Mouse (Mus musculus): ENCODE measurements around the gene Lamp3.
"Not testable (repeated sequence)": the region's sequence is repeated elsewhere in the genome, so short reads cannot be mapped to it uniquely, and the experiment has no call there.

The Lamp3 gene

GRCm38 (mm10) chr16:19706216-19706615, at the start of gene Lamp3:
Gene Lamp3 (minus strand): TSS chr16:19706375.
- DNase-seq: no peak

DNA sequence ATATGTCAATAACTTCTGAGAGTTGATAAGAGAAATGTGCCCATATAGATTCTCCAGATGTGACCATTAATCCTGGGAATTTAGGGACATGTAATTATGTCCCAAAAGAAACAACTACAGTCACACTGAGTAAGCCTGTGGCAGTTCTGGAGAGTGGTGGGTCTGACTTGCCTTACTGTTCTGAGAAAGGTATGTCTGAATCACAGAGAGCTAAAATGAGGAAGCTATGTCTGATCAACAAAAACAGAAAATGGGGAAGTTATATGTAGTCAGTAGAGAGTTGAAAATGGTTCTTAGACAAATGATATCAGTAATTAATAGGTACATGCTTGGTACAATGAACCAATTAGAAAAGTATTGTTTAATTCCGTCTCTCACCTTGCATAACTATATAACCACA, 26.7 kb upstream of the Lamp3 start:
- no peak for DNase-seq

DNA sequence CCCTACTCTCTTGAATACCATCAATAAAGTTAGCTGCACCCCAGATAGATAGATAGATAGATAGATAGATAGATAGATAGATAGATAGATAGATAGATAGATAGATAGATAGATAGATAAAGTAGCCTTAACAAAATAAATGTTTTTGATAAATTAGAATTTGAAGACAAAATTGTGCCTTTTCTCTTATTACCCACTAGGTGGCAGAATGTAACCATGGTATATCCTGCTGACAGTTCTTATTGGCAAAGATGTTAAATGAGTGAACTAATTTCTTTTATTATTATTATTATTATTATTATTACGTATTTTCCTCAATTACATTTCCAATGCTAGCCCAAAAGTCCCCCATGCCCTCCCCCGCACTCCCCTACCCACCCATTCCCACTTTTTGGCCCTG, 18.0 kb upstream of the Lamp3 start:
- not testable (repeated sequence) for DNase-seq

DNA sequence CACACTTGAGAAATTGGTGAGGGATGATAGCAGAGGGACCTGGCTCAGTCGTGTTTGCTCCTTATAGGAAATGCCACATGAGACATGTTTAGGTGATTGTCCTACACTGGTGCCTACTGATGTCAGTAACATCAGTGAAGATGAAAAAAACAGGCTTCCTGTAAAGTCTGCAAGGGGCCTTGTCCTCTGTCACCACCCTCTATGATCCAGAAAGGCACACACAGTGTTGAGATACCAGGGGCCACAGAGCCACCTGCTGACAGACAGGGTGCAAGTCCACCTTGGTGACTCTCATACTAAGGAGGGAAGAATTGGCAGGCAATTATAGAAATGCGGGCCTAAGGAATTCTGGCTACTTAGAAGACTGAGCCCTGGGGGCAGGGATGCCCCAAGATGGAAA, 14.8 kb upstream of the Lamp3 start:
- DNase-seq: no peak

GRCm38 (mm10) chr16:19707381-19707780, 1.2 kb upstream of the Lamp3 start:
- no peak for DNase-seq

DNA sequence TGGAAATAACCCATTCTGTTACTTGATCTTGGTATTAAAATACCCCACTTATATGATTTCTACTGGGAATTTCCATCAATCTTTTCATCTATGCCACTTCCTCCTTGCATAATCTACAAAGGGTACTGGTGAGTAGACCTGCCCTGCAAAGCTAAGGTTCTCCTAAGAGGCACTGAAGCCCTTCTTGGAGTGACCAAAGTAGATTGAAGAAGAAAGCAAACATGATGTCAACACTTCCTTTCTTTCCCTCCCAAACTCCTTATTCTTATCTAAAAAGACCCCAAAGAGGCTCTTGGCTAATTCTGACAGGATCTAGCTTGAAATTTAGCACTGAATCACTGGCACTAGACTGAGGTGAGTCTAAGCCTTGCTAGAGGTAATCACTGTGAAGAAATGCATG, 7.0 kb downstream of the Lamp3 start:
- no peak for DNase-seq

DNA sequence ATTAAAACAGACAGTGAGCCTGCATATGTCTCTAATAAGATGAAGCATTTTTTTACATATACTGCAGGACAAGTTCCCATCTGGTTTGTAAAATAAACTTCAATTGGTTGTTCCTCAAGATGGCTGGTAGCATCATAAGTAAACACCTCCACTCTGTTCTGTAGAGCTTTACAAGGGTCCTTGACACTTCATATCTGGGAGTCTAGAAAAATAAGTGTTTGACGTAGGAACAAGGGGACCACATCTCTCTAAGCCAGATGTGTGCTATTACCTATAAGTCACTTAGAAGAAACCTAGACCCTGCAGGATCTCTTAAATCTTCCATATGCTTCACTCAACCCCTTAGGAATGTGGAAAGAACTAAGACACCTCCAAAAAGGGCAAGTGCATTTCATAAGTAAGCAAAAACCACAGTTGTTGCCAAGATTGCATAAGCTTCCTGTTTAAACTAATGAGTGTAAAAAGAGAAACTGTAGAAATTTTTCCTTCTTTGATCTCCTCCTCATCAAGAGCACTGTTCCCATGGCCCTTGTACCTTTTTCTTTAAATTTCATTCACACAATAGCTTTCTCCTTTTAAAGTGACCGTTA, 35.3 kb downstream of the Lamp3 start:
- DNase-seq: no peak

- no peak for DNase-seq
Observed at GRCm38 (mm10) chr16:19666312-19666711, 39.9 kb downstream of the Lamp3 start.

GRCm38 (mm10) chr16:19629816-19630215, 76.4 kb downstream of the Lamp3 start, which contains the start of gene Olfr171:
Gene Olfr171 (minus strand): TSS chr16:19629916.
- no peak for DNase-seq

GRCm38 (mm10) chr16:19611782-19612181, 94.4 kb downstream of the Lamp3 start, which contains the start of gene Olfr170:
Gene Olfr170 (minus strand): TSS chr16:19611882.
- not testable (repeated sequence) for DNase-seq

Data from layer of hippocampus, adult 9-11 months (tissue).